Mouse (Mus musculus) left cerebral cortex, postnatal 4 days (tissue): ENCODE measurements at regions not wholly inside any gene's neighbourhood (a gene's known extent, or its start where the extent isn't known, plus 50 kb on each side); places are given as distances from the start of the nearest gene placed in this dataset.

Experiments
- DNase-seq: peaks from one replicate; pipeline ENCODE4 v3.0.0-alpha.2; 2022
- intact Hi-C: fragments of 180-260 bp; cut with DNase I; formaldehyde crosslinking; loops from one replicate; pipeline ENCODE4 v1.15.1; 2025

- no peak for DNase-seq
- intact Hi-C loops: no loop called here
Measured at GRCm38 (mm10) chr3:19747361-19747760, 118.9 kb upstream of the 1700064H15Rik start.

- no peak for DNase-seq
- intact Hi-C loops: no loop called here
Measured at GRCm38 (mm10) chr3:19751946-19752345, 123.5 kb upstream of the 1700064H15Rik start.

GRCm38 (mm10) chr3:19754011-19754410 lies 125.5 kb upstream of the 1700064H15Rik start:
- intact Hi-C loops: no loop called here
- no peak for DNase-seq

- DNase-seq: no peak
- intact Hi-C loops: no loop called here
Measured at GRCm38 (mm10) chr3:19754636-19755035, 126.2 kb upstream of the 1700064H15Rik start.

GRCm38 (mm10) chr3:19755136-19755535 lies 126.7 kb upstream of the 1700064H15Rik start:
- no peak for DNase-seq
- intact Hi-C loops: no loop called here

- DNase-seq: no peak
- intact Hi-C loops: no loop called here
Measured at GRCm38 (mm10) chr3:19798543-19799106, 158.2 kb upstream of the Cp start.

GRCm38 (mm10) chr3:19810034-19810433 lies 146.8 kb upstream of the Cp start:
- intact Hi-C loops: no loop called here
- no peak for DNase-seq

- DNase-seq: no peak
- intact Hi-C loops: no loop called here
Measured at GRCm38 (mm10) chr3:19824904-19825303, 131.9 kb upstream of the Cp start.

GRCm38 (mm10) chr3:19828518-19829246 lies 128.2 kb upstream of the Cp start:
- intact Hi-C loops: no loop called here
- DNase-seq: no peak

- intact Hi-C loops: no loop called here
- no peak for DNase-seq
Measured at GRCm38 (mm10) chr3:19829752-19830151, 127.1 kb upstream of the Cp start.

- DNase-seq: no peak
- intact Hi-C loops: no loop called here
Measured at GRCm38 (mm10) chr3:19848031-19848735, 108.7 kb upstream of the Cp start.

- intact Hi-C loops: no loop called here
- DNase-seq: no peak
Measured at GRCm38 (mm10) chr3:19848736-19849269, 108.1 kb upstream of the Cp start.

- DNase-seq: no peak
- intact Hi-C loops: no loop called here
Measured at GRCm38 (mm10) chr3:19882623-19883022, 74.2 kb upstream of the Cp start.

- intact Hi-C loops: no loop called here
- DNase-seq: no peak
Measured at GRCm38 (mm10) chr3:19888405-19888804, 68.4 kb upstream of the Cp start.

GRCm38 (mm10) chr3:19894258-19894629 lies 62.6 kb upstream of the Cp start:
- no peak for DNase-seq
- intact Hi-C loops: loop anchor here (2.0 to 10.0 kb wide), 4 partner anchors 199 to 372 kb away; partner anchors contain the start of gene 1700064H15Rik

GRCm38 (mm10) chr3:19894630-19895578 lies 62.0 kb upstream of the Cp start:
- peak; percentile 97 for DNase-seq
- intact Hi-C loops: loop anchor here (2.0 to 10.0 kb wide), 4 partner anchors 200 to 373 kb away; partner anchors contain the start of gene 1700064H15Rik

- no peak for DNase-seq
- intact Hi-C loops: loop anchor here (2.0 to 10.0 kb wide), 3 partner anchors 201 to 333 kb away; partner anchors contain the start of gene 1700064H15Rik
Measured at GRCm38 (mm10) chr3:19895755-19896154, 61.1 kb upstream of the Cp start.

GRCm38 (mm10) chr3:19897140-19897539 lies 59.7 kb upstream of the Cp start:
- intact Hi-C loops: loop anchor here (10.0 kb wide), 1 partner anchor 272 kb away; the partner anchor contains the start of gene 1700064H15Rik
- DNase-seq: no peak

- intact Hi-C loops: loop anchor here (5.0 to 10.0 kb wide), 2 partner anchors 103 to 295 kb away; no protein-coding TSS in a partner anchor
Measured at GRCm38 (mm10) chr3:19902226-19902625, 54.6 kb upstream of the Cp start.

More at GRCm38 (mm10) chr3:19902226-19902625, 54.6 kb upstream of the Cp start:
- no peak for DNase-seq
